Mouse (Mus musculus): ENCODE data around the gene Cnga1.

GRCm38 (mm10) chr5:72603138-72603537 is 40.9 kb downstream of the Cnga1 start:
- TF ChIP-seq CTCF (IDR thresholded peaks at IDR 0.05; ENCODE audit: borderline replicate concordance, control insufficient read depth, extremely low read depth, insufficient read depth, low read length, poor library complexity) (no peak), POLR2A (IDR thresholded peaks at IDR 0.05; ENCODE audit: control insufficient read depth, extremely low read depth, insufficient read depth, low read length, poor library complexity) (no peak)
